In the genomic region with DNA sequence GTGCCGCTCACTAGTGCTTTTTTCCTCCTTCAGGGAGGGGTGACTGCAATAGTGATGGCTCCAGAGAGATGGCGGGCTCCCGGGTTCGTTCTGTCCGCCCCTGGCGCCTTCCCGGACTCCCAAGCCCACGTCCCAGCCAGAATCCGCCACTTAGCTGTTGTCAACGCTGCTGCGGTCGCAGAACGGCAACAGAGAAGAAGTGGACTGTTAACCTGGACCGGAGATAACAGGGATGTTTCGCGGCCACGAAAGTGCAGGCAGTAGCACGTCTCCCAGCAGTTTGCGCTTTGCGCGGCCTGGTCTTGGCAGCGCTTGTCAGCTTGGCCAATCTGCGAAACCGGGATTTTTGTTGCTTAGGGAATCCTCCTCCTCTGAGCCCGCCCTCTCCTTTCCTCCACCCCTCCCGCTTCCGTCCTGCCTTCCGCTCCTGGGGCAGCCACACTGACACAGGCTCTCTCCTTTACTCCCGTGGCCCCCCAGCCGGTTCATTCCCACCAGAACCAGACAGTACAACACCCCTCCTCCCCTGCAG, we compare ENCODE assay signal across 8 mouse cellular contexts. TPM values are rescaled to one million over a fixed set of nuclear protein-coding genes. Genes with fewer than 3 reads are reported as not detected.
DNase-seq lines count a peak whose midpoint lies in the region; ATAC-seq lines count a peak whose summit lies in the region.

A gene (minus strand): TSS at position 322 of the 532 bp plus-strand sequence.

- H3K4me1 ChIP-seq in intestine, embryonic 15.5 days (replicated peaks), result no peaks in the 10 kb centered on the region

- intact Hi-C loops in left cerebral cortex, postnatal 14 days (cut with DNase I), result loop anchor here (10.0 kb wide), 1 partner anchor 138 kb away; no protein-coding TSS in a partner anchor

- no peaks in the 10 kb centered on the region for H3K9me3 ChIP-seq in intestine, embryonic 15.5 days

- H3K27me3 ChIP-seq in intestine, embryonic 15.5 days (replicated peaks), result no peaks in the 10 kb centered on the region

- peak within 1 kb of the TSS; percentile 93 for H3K27ac ChIP-seq in intestine, embryonic 15.5 days

- peak within 1 kb of the TSS; percentile 47 for H3K4me3 ChIP-seq in intestine, embryonic 15.5 days (replicated peaks)

- H3K36me3 ChIP-seq in intestine, embryonic 15.5 days, result no peaks in the 10 kb centered on the region

- 18% methylated on average over 30 of the region's 30 CpGs for WGBS in intestine, embryonic 15.5 days

- peak within 1 kb of the TSS; percentile 45 for H3K9ac ChIP-seq in intestine, embryonic 15.5 days

- DNase-seq in spleen, postnatal 36 days (ENCODE audit: low spot score in 2 of 2), result peak; percentile 3 to 14
- DNase-seq in spleen, postnatal 14 days (ENCODE audit: low spot score in 2 of 2), result no peak
- peak; percentile 55 for DNase-seq in embryo, embryonic 11.5 days (ENCODE audit: low read depth, low spot score)
- DNase-seq in gastrocnemius, postnatal 4 days (ENCODE audit: low spot score in 2 of 2), result peak; percentile 44 to 74
- peak; percentile 62 to 68 for DNase-seq in left cerebral cortex, postnatal 14 days (ENCODE audit: low spot score in 2 of 2)
- DNase-seq in right cerebral cortex, postnatal 4 days, result peak; percentile 55

- peak; percentile 95 for ATAC-seq in intestine, embryonic 15.5 days
- peak; percentile 86 for ATAC-seq in megakaryocyte progenitor cell, adult 5-6 weeks (replicated peaks; ENCODE audit: poor library complexity)

- peak within 1 kb of the TSS; percentile 58 for H3K4me2 ChIP-seq in intestine, embryonic 15.5 days (replicated peaks)

RNA-seq across cellular contexts. Expression of the gene that starts here (rescaled TPM):
- 1 to 10 TPM; 5.0 to 5.4 TPM for total RNA-seq in gastrocnemius, postnatal 4 days (2021)
- 6.1 and 7.9 TPM in 2 replicates for polyA plus RNA-seq in intestine, embryonic 15.5 days (2015; fragmentation: Nextera tagmentation; extraction: Ambion mirVana)
- under 1 TPM; 0.80 to 0.92 TPM for total RNA-seq in left cerebral cortex, postnatal 14 days (2021)
- 0.10 and 0.27 TPM in 2 replicates for total RNA-seq in megakaryocyte progenitor cell, adult 5-6 weeks (2015)
- total RNA-seq in megakaryocyte progenitor cell, adult 5-6 weeks (2017), result 0.37 TPM in 1 of 2 replicates, not detected in the other

Comparison
In these comparisons a context has a peak if more than half of its experiments do, and no peak if none do; other contexts are left out.
1. DNase-seq: peak in spleen, postnatal 36 days (2 of 2), embryo, embryonic 11.5 days (single experiment), gastrocnemius, postnatal 4 days (2 of 2) and right cerebral cortex, postnatal 4 days (single experiment); none in spleen, postnatal 14 days (0 of 2).
2. Peak in DNase-seq in left cerebral cortex, postnatal 14 days; RNA of the gene not detected or under 1 TPM.
3. Peak in ATAC-seq in megakaryocyte progenitor cell, adult 5-6 weeks; RNA of the gene not detected or under 1 TPM.